Mouse (Mus musculus) MEL (cell line): ENCODE measurements around the gene Tnfaip1. TPM values are rescaled to one million over a fixed set of nuclear protein-coding genes. Genes with fewer than 3 reads are reported as not detected.
A peak's percentile ranks its signal among the peaks of the same experiment; 100 is the strongest.

Experiments
- DNase-seq: peaks from one replicate; pipeline ENCODE4 v3.0.0; 2011; ENCODE audit warnings: low read depth, low spot score
- H3K27ac ChIP-seq: 2 replicates; pipeline ENCODE4 v1.5.1; 2012; ENCODE audit warnings: low read depth, mild to moderate bottlenecking, control low read depth, low read length, moderate library complexity; ENCODE audit not compliant: control insufficient read depth
- H3K27me3 ChIP-seq, 2 experiments: fragments of 150-350 bp in 1 of 2; sonication (generic) in 1 of 2; 2 replicates each; pipeline ENCODE4 v1.6.1; 2012; ENCODE audit warnings: low read length in 2 of 2, mild to moderate bottlenecking in 2 of 2, improper control_type of control experiment in 1 of 2, moderate library complexity in 1 of 2; ENCODE audit not compliant: insufficient read depth in 2 of 2, control insufficient read depth in 1 of 2
- H3K36me3 ChIP-seq, 2 experiments: 2 replicates each; pipeline ENCODE4 v1.6.1; 2012 to 2014; ENCODE audit warnings: low read length in 2 of 2, improper control_type of control experiment in 1 of 2, inconsistent platforms in 1 of 2, mild to moderate bottlenecking in 1 of 2; ENCODE audit not compliant: insufficient read depth in 2 of 2, control insufficient read depth in 1 of 2
- H3K4me1 ChIP-seq, 2 experiments: fragments of 150-350 bp in 1 of 2; sonication (generic) in 1 of 2; 2 replicates each; pipeline ENCODE4 v1.6.1; 2012; ENCODE audit warnings: low read length in 2 of 2, improper control_type of control experiment in 1 of 2, mild to moderate bottlenecking in 1 of 2; ENCODE audit not compliant: insufficient read depth in 2 of 2, control insufficient read depth in 1 of 2
- H3K4me3 ChIP-seq, 2 experiments: fragments of 150-350 bp in 1 of 2; sonication (generic) in 1 of 2; 2 replicates each; pipeline ENCODE4 v1.5.1; 2012; ENCODE audit warnings: low read depth in 2 of 2, low read length in 2 of 2, mild to moderate bottlenecking in 2 of 2, moderate library complexity in 2 of 2, control low read depth in 1 of 2, improper control_type of control experiment in 1 of 2; ENCODE audit not compliant: control insufficient read depth in 1 of 2, insufficient read depth in 1 of 2
- H3K79me2 ChIP-seq: 2 replicates; pipeline ENCODE4 v1.6.1; 2012; ENCODE audit warnings: mild to moderate bottlenecking, low read length, moderate library complexity; ENCODE audit not compliant: control insufficient read depth, poor library complexity, insufficient read depth
- H3K9ac ChIP-seq: 2 replicates; pipeline ENCODE4 v1.6.1; 2012; ENCODE audit warnings: low read depth, mild to moderate bottlenecking, control low read depth, low read length, moderate library complexity; ENCODE audit not compliant: control insufficient read depth, poor library complexity, severe bottlenecking
- H3K9me3 ChIP-seq: fragments of 150-350 bp; sonication (generic); replicated peaks from 2 replicates; pipeline ENCODE4 v1.6.1; 2012; ENCODE audit warnings: mild to moderate bottlenecking, low read length, improper control_type of control experiment, moderate library complexity; ENCODE audit not compliant: insufficient read depth
- BHLHE40 ChIP-seq: IDR thresholded peaks from 2 replicates; pipeline ENCODE4 v1.6.1; 2012; ENCODE audit warnings: low read depth, mild to moderate bottlenecking, inconsistent platforms, low read length, improper control_type of control experiment, borderline replicate concordance
- CTCF ChIP-seq, 3 experiments: IDR thresholded peaks in 2 of 3; conservative IDR thresholded peaks in 1 of 3; 2 replicates each; pipeline ENCODE4 v1.5.1; 2011 to 2012; ENCODE audit warnings: low read length in 3 of 3, low read depth in 2 of 3, mild to moderate bottlenecking in 2 of 3, improper control_type of control experiment in 1 of 3, inconsistent platforms in 1 of 3, mixed read lengths in 1 of 3, moderate library complexity in 1 of 3; ENCODE audit not compliant: control insufficient read depth in 1 of 3, insufficient read depth in 1 of 3, poor library complexity in 1 of 3, severe bottlenecking in 1 of 3
- E2F4 ChIP-seq: IDR thresholded peaks from 2 replicates; pipeline ENCODE4 v1.6.1; 2011; ENCODE audit warnings: low read depth, low read length, improper control_type of control experiment, borderline replicate concordance
- ELF1 ChIP-seq: IDR thresholded peaks from 2 replicates; pipeline ENCODE4 v1.6.1; 2014; ENCODE audit warnings: low read depth, mild to moderate bottlenecking, inconsistent platforms, low read length, improper control_type of control experiment, moderate library complexity
- EP300 ChIP-seq, 2 experiments: IDR thresholded peaks; 2 replicates each; pipeline ENCODE4 v1.6.1; 2011; ENCODE audit warnings: improper control_type of control experiment in 2 of 2, low read length in 2 of 2, low read depth in 1 of 2, mild to moderate bottlenecking in 1 of 2
- ETS1 ChIP-seq: IDR thresholded peaks from 2 replicates; pipeline ENCODE4 v1.6.1; 2012; ENCODE audit warnings: low read depth, mild to moderate bottlenecking, inconsistent platforms, low read length, improper control_type of control experiment, moderate library complexity
- GATA1 ChIP-seq: IDR thresholded peaks from 2 replicates; pipeline ENCODE4 v1.6.1; 2011; ENCODE audit warnings: low read depth, low read length, improper control_type of control experiment
- HCFC1 ChIP-seq: IDR thresholded peaks from 2 replicates; pipeline ENCODE4 v1.6.1; 2012; ENCODE audit warnings: low read depth, mild to moderate bottlenecking, inconsistent platforms, low read length, improper control_type of control experiment, moderate library complexity
- KAT2A ChIP-seq: conservative IDR thresholded peaks from 2 replicates; pipeline ENCODE4 v1.6.1; 2012; ENCODE audit warnings: low read depth, low read length, improper control_type of control experiment, inconsistent platforms
- MAFK ChIP-seq: IDR thresholded peaks from 2 replicates; pipeline ENCODE4 v1.6.1; 2011; ENCODE audit warnings: low read depth, mild to moderate bottlenecking, low read length, improper control_type of control experiment, borderline replicate concordance
- MAZ ChIP-seq: IDR thresholded peaks from 2 replicates; pipeline ENCODE4 v1.6.1; 2012; ENCODE audit warnings: low read depth, mild to moderate bottlenecking, inconsistent platforms, low read length, improper control_type of control experiment
- MXI1 ChIP-seq: IDR thresholded peaks from 2 replicates; pipeline ENCODE4 v1.6.1; 2011; ENCODE audit warnings: mild to moderate bottlenecking, low read depth, low read length, improper control_type of control experiment
- MYB ChIP-seq: IDR thresholded peaks from 2 replicates; pipeline ENCODE4 v1.6.1; 2011; ENCODE audit warnings: mild to moderate bottlenecking, low read depth, low read length, improper control_type of control experiment
- NELFE ChIP-seq: IDR thresholded peaks from 2 replicates; pipeline ENCODE4 v1.6.1; 2011; ENCODE audit warnings: low read depth, low read length, improper control_type of control experiment
- NRF1 ChIP-seq: IDR thresholded peaks from 2 replicates; pipeline ENCODE4 v1.6.1; 2014; ENCODE audit warnings: low read depth, mild to moderate bottlenecking, inconsistent platforms, low read length, improper control_type of control experiment, moderate library complexity; ENCODE audit not compliant: poor library complexity, insufficient read depth, severe bottlenecking
- POLR2A ChIP-seq, 2 experiments: IDR thresholded peaks; 2 replicates each; pipeline ENCODE4 v1.6.1; 2011 to 2012; ENCODE audit warnings: low read length in 2 of 2, mild to moderate bottlenecking in 2 of 2, control low read depth in 1 of 2, improper control_type of control experiment in 1 of 2, low read depth in 1 of 2, moderate library complexity in 1 of 2; ENCODE audit not compliant: control insufficient read depth in 1 of 2, insufficient read depth in 1 of 2, poor library complexity in 1 of 2
- POLR2AphosphoS5 ChIP-seq: IDR thresholded peaks from 2 replicates; pipeline ENCODE4 v1.6.1; 2012; ENCODE audit warnings: low read depth, borderline replicate concordance, mild to moderate bottlenecking, inconsistent platforms, low read length, moderate library complexity, mixed read lengths
- RCOR1 ChIP-seq: IDR thresholded peaks from 2 replicates; pipeline ENCODE4 v1.6.1; 2012; ENCODE audit warnings: low read depth, mild to moderate bottlenecking, inconsistent platforms, low read length, improper control_type of control experiment
- TAL1 ChIP-seq: IDR thresholded peaks from 2 replicates; pipeline ENCODE4 v1.6.1; 2012; ENCODE audit warnings: mild to moderate bottlenecking, inconsistent platforms, low read length, moderate library complexity, mixed read lengths
- TBP ChIP-seq: IDR thresholded peaks from 2 replicates; pipeline ENCODE4 v1.8.0; 2011; ENCODE audit warnings: low read depth, low read length, improper control_type of control experiment
- TCF12 ChIP-seq: IDR thresholded peaks from 2 replicates; pipeline ENCODE4 v1.6.1; 2014; ENCODE audit warnings: low read depth, mild to moderate bottlenecking, inconsistent platforms, low read length, improper control_type of control experiment, moderate library complexity
- UBTF ChIP-seq: IDR thresholded peaks from 2 replicates; pipeline ENCODE4 v1.6.1; 2012; ENCODE audit warnings: low read depth, mild to moderate bottlenecking, inconsistent platforms, low read length, improper control_type of control experiment, moderate library complexity, borderline replicate concordance; ENCODE audit not compliant: insufficient read depth
- USF1 ChIP-seq: IDR thresholded peaks from 2 replicates; pipeline ENCODE4 v1.6.1; 2014; ENCODE audit warnings: low read depth, mild to moderate bottlenecking, inconsistent platforms, low read length, improper control_type of control experiment, moderate library complexity
- ZC3H11A ChIP-seq: IDR thresholded peaks from 2 replicates; pipeline ENCODE4 v1.6.1; 2012; ENCODE audit warnings: low read depth, mild to moderate bottlenecking, inconsistent platforms, low read length, improper control_type of control experiment
- ZKSCAN1 ChIP-seq: IDR thresholded peaks from 2 replicates; pipeline ENCODE4 v1.6.1; 2012; ENCODE audit warnings: low read depth, mild to moderate bottlenecking, inconsistent platforms, low read length, improper control_type of control experiment, moderate library complexity
- ZMIZ1 ChIP-seq: IDR thresholded peaks from 2 replicates; pipeline ENCODE4 v1.6.1; 2012; ENCODE audit warnings: low read depth, mild to moderate bottlenecking, inconsistent platforms, low read length, improper control_type of control experiment, moderate library complexity
- ZNF384 ChIP-seq: IDR thresholded peaks from 2 replicates; pipeline ENCODE4 v1.6.1; 2012; ENCODE audit warnings: low read depth, mild to moderate bottlenecking, inconsistent platforms, low read length, improper control_type of control experiment
- polyA plus RNA-seq, 2 experiments: library from polyadenylated mRNA; stranded (reverse) in 1 of 2; unstranded in 1 of 2; fragments of >175 nt in 1 of 2; fragments of >200 nt in 1 of 2; gene quantifications; 2 replicates each; pipeline versions ENCODE4 v1.2.1 to v1.2.4; 2012; ENCODE audit warnings: low replicate concordance in 2 of 2, low read depth in 1 of 2; ENCODE audit not compliant: insufficient read length in 2 of 2, insufficient read depth in 1 of 2, missing spikeins in 1 of 2
- total RNA-seq: library from RNA; depleted of rRNA; stranded (reverse); fragments of 300-350 nt; gene quantifications from 2 replicates; pipeline ENCODE4 v1.2.3, GENCODE M21; 2012

Gene Tnfaip1
- total and polyA plus RNA-seq, 3 experiments = 3.9 to 7.4 TPM; not detected in 1

GRCm38 (mm10) chr11:78571854-78572253 lies 35.7 kb upstream of the Tnfaip1 start (continued):
- TF ChIP-seq ZC3H11A (no peak), POLR2AphosphoS5 (no peak), ZMIZ1 (no peak), POLR2A (IDR thresholded peaks at IDR 0.05; ENCODE audit: control insufficient read depth in 1 of 2, insufficient read depth in 1 of 2, low read depth in 1 of 2, low read length in 2 of 2, poor library complexity in 1 of 2) (no peak), HCFC1 (no peak), RCOR1 (peak; percentile 50), ELF1 (no peak), MAFK (peak; percentile 79; the same call in 1 of the 2 replicates), NRF1 (no peak), BHLHE40 (peak; percentile 94), E2F4 (no peak), CTCF (IDR thresholded peaks at IDR 0.05 in 2 of 3, conservative IDR thresholded peaks at IDR 0.05 in 1 of 3; ENCODE audit: control insufficient read depth in 1 of 3, insufficient read depth in 1 of 3, low read depth in 2 of 3, low read length in 3 of 3, poor library complexity in 1 of 3, severe bottlenecking in 1 of 3) (no peak), ZKSCAN1 (no peak), TAL1 (peak; percentile 68), KAT2A (no peak), MXI1 (peak; percentile 85)

DNA sequence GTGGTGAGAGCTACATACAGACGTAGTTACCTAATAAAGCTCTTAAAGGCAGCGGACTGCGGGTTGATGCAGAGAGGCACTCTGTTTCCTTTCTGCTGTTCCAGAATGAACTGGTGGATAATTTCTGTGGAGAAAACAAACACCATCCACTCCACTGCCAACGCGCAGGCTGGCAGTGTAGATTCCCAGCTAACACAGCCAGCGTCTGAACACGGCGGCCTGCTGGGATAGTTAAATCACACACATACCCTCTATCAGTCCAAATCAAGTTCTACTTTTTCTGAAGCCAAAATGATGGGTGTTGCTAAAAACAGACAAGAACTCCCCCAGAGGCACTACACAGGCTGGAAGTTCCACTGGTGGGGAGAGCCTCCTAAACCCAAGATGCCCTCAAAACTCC lies 35.3 kb upstream of the Tnfaip1 start:
- H3K36me3 ChIP-seq = peaks cover 0 to 21% of the 10 kb centered on the region in 2 experiments
- DNase-seq = no peak
- no peak overlapping the region for H3K4me3 ChIP-seq
- H3K9me3 ChIP-seq = no peaks in the 10 kb centered on the region
- H3K9ac ChIP-seq = no peak overlapping the region
- H3K4me1 ChIP-seq = peaks cover 18 to 19% of the 10 kb centered on the region in 2 experiments
- H3K27ac ChIP-seq = peak overlapping the region; percentile 33
- no peaks in the 10 kb centered on the region for H3K79me2 ChIP-seq
- TF ChIP-seq HCFC1 = no peak
- TF ChIP-seq RCOR1 = no peak
- no peak for TF ChIP-seq TBP
- no peak for TF ChIP-seq ZMIZ1
- no peak for TF ChIP-seq GATA1
- no peak for TF ChIP-seq EP300 (IDR thresholded peaks at IDR 0.05; ENCODE audit: low read depth in 1 of 2, low read length in 2 of 2)
- no peak for TF ChIP-seq NELFE
- TF ChIP-seq UBTF = no peak
- TF ChIP-seq USF1 = no peak
- no peak for TF ChIP-seq MYB
- TF ChIP-seq TCF12 = no peak
- TF ChIP-seq POLR2A (IDR thresholded peaks at IDR 0.05; ENCODE audit: control insufficient read depth in 1 of 2, insufficient read depth in 1 of 2, low read depth in 1 of 2, low read length in 2 of 2, poor library complexity in 1 of 2) = no peak
- TF ChIP-seq ZC3H11A = no peak
- TF ChIP-seq MAZ = no peak
- TF ChIP-seq POLR2AphosphoS5 = no peak
- TF ChIP-seq BHLHE40 = no peak
- no peak for TF ChIP-seq NRF1
- TF ChIP-seq ZKSCAN1 = no peak
- TF ChIP-seq ETS1 = no peak
- TF ChIP-seq ZNF384 = no peak
- TF ChIP-seq, all 39 proteins: peak for 0
- H3K27me3 ChIP-seq = no peaks in the 10 kb centered on the region
